Mouse (Mus musculus): ENCODE results near the gene Dyrk3. TPM values are rescaled to one million over a fixed set of nuclear protein-coding genes. Genes with fewer than 3 reads are reported as not detected.
A peak's percentile ranks its signal among the peaks of the same experiment; 100 is the strongest.

The Dyrk3 gene
- polyA plus RNA-seq, 1 experiment from 2014 or later = 18.7 TPM

DNA sequence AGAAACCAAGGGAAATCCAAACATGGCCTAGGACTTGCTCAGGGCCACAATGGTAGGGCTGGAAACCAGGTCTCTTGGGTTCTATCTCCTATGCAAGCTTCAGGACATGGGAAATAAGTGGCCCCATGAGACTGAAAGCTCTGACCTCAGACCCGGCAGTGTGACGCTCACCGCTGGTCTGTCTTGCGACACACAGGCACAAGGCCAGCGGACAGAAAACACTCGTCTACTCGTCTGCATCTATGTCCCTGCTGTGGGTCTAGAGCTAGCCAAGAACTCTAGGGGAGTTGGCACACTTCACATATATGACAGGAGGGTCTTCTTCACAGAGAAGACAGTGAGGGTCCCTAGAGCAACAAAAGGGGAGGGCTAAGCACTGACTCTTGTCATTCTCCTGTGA, 51.2 kb downstream of the Dyrk3 start:
- no peaks in the 10 kb centered on the region for H3K27me3 ChIP-seq (ENCODE audit: control insufficient read depth, insufficient read depth, low read length)
- H3K36me3 ChIP-seq (ENCODE audit: control insufficient read depth, insufficient read depth, low read length) = no peaks in the 10 kb centered on the region
- no peak overlapping the region for H3K4me3 ChIP-seq (replicated peaks; ENCODE audit: low read depth, low read length)
- DNase-seq (no peak), ATAC-seq (ENCODE audit: low FRiP score, low TSS enrichment) (no peak)
- H3K9ac ChIP-seq (replicated peaks; ENCODE audit: low read length) = no peak overlapping the region
- H3K9me3 ChIP-seq (ENCODE audit: control insufficient read depth, low read length) = no peaks in the 10 kb centered on the region
- H3K4me1 ChIP-seq (ENCODE audit: control insufficient read depth, insufficient read depth, low read length) = peaks cover 79% of the 10 kb centered on the region
- H3K27ac ChIP-seq (replicated peaks; ENCODE audit: low read depth, low read length) = peak overlapping the region; percentile 50
- no peak overlapping the region for H3K4me2 ChIP-seq (ENCODE audit: low read length)
- 30% methylated on average over 7 of the region's 7 CpGs for WGBS

DNA sequence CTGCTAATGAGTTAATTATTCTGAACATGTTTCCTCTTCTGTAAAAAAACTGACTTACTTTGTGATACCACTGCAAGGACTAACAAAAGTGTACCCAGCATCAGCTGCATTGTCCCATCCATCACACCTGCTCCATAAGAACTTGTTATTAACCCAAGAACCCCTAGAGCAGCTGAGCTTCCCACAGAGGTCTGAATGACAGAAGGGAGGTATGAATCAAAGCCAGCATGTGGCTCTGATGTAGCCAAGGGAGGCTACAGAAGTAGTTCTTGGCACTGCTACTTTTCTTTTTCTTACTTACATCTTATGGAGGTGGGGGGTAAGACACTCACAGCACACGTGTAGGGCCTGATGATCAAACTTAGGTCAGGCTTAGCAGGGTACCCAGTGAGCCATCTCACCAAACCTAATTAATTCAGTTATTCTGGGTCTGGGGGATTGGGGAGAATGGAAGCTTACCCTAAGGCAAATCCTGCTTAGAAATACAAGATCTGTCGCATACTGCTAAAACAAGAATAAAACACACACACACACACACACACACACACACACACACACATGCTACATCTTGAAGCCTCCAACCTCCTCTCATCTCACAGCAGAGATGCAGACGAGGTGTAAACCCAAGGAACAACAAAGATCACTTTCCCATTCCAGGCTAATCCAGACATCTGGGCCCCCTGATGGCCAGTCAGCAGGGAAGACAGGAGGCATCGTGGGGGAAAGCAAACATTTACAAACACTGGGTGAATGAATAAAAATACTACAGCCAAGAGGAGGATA, 52.0 kb downstream of the Dyrk3 start:
- DNase-seq (peak; percentile 48), ATAC-seq (ENCODE audit: low FRiP score, low TSS enrichment) (no peak)
- H3K36me3 ChIP-seq (ENCODE audit: control insufficient read depth, insufficient read depth, low read length) = no peaks in the 10 kb centered on the region
- H3K4me2 ChIP-seq (ENCODE audit: low read length) = no peak overlapping the region
- H3K9me3 ChIP-seq (ENCODE audit: control insufficient read depth, low read length) = no peaks in the 10 kb centered on the region
- peak overlapping the region; percentile 50 for H3K27ac ChIP-seq (replicated peaks; ENCODE audit: low read depth, low read length)
- H3K9ac ChIP-seq (replicated peaks; ENCODE audit: low read length) = no peak overlapping the region
- 3% methylated on average over 4 of the region's 4 CpGs for WGBS
- no peak overlapping the region for H3K4me3 ChIP-seq (replicated peaks; ENCODE audit: low read depth, low read length)
- H3K4me1 ChIP-seq (ENCODE audit: control insufficient read depth, insufficient read depth, low read length) = peaks cover 83% of the 10 kb centered on the region
- no peaks in the 10 kb centered on the region for H3K27me3 ChIP-seq (ENCODE audit: control insufficient read depth, insufficient read depth, low read length)

DNA sequence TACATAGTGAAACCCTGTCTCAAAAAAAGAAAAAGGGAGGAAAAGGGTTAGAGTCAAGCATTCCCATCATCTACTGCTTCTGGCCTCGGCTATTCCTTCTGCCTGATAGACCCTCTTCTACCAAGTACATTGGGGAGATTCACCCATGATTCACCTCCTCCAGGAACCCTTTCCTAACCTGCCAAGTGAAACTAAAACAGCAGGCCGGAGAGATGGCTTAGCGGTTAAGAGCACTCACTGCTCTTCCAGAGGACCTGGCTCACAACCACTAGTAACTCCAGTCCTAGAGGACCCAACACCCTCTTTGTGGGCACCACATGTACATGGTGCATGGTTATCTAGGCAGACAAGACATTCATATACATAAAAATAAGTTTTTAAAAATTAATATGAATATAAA, 52.9 kb downstream of the Dyrk3 start:
- ATAC-seq (ENCODE audit: low FRiP score, low TSS enrichment) = no peak
- Histone ChIP-seq H3K27me3 (ENCODE audit: control insufficient read depth, insufficient read depth, low read length) (no peaks in the 10 kb centered on the region), H3K27ac (replicated peaks; ENCODE audit: low read depth, low read length) (no peak overlapping the region), H3K36me3 (ENCODE audit: control insufficient read depth, insufficient read depth, low read length) (no peaks in the 10 kb centered on the region), H3K9me3 (ENCODE audit: control insufficient read depth, low read length) (no peaks in the 10 kb centered on the region), H3K4me1 (ENCODE audit: control insufficient read depth, insufficient read depth, low read length) (peaks cover 76% of the 10 kb centered on the region), H3K4me2 (ENCODE audit: low read length) (no peak overlapping the region), H3K4me3 (replicated peaks; ENCODE audit: low read depth, low read length) (no peak overlapping the region), H3K9ac (replicated peaks; ENCODE audit: low read length) (no peak overlapping the region)
- WGBS = 78% methylated on average over 3 of the region's 3 CpGs
- DNase-seq = no peak

DNA sequence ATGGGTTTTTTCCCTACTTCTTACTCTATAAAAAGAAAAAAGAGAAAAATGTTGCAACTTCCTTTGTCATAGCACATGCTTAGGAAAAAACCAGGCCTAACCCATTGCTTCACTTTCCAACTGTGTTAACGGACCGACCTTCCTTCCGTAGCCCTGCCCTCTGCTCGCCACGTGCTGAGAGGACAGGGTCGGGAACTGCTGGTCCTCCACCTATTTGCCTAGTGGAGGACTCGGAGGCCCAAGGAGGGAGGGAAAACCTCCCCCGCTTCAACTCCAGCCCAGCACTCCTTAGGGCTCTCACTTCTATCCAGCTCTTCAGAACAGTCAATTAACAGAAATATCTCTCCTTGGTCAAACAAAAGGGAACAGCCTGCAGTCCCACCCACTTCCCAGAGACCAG, 53.9 kb downstream of the Dyrk3 start:
- ATAC-seq (ENCODE audit: low FRiP score, low TSS enrichment) = no peak

DNA sequence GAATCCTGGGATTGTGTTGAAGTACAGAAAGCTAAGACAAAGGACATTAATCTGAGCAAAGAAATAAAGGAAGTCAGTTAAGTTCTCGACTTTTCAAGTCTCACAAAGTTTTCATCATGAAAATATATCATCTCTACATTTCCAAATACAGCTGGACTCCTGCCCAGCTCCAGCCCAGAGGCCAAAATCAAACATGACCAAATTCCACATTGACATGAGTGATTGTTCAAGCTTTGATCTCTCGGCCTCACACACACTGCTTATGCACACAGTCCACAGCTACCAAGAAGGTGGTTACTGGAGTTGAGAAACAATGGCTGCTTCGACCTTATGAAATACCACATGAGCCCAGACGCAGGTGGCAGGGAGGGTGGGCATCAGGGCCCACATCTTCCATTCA, 54.5 kb downstream of the Dyrk3 start:
- no peaks in the 10 kb centered on the region for H3K27me3 ChIP-seq (ENCODE audit: control insufficient read depth, insufficient read depth, low read length)
- 63% methylated on average over 4 of the region's 4 CpGs for WGBS

More for the DNA sequence above, 53.9 kb downstream of the Dyrk3 start:
- H3K4me1 ChIP-seq (ENCODE audit: control insufficient read depth, insufficient read depth, low read length) = peaks cover 76% of the 10 kb centered on the region
- H3K27me3 ChIP-seq (ENCODE audit: control insufficient read depth, insufficient read depth, low read length) = no peaks in the 10 kb centered on the region
- no peaks in the 10 kb centered on the region for H3K36me3 ChIP-seq (ENCODE audit: control insufficient read depth, insufficient read depth, low read length)
- H3K4me2 ChIP-seq (ENCODE audit: low read length) = no peak overlapping the region
- H3K4me3 ChIP-seq (replicated peaks; ENCODE audit: low read depth, low read length) = no peak overlapping the region
- no peak overlapping the region for H3K27ac ChIP-seq (replicated peaks; ENCODE audit: low read depth, low read length)
- H3K9ac ChIP-seq (replicated peaks; ENCODE audit: low read length) = no peak overlapping the region
- no peaks in the 10 kb centered on the region for H3K9me3 ChIP-seq (ENCODE audit: control insufficient read depth, low read length)
- no peak for DNase-seq
- WGBS = 31% methylated on average over 8 of the region's 8 CpGs

DNA sequence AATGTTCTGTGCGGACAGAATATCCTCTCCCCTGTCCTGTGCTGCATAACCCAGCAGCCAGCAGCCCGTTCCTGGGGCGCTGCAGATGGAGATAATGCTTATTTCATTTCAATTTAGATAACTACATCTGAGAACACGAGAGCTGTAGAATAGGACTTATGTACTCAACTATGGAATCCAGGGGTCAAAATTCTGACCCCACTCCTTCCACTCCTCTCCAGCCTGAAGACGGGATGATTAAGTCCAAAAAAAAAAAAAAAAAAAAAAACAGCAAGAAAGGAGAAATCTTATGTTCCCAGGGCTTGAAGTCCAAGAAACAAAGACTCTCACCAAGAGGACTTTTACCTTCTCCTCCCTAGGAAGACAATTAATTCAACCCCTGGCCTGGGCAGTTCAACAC, 55.0 kb downstream of the Dyrk3 start:
- WGBS = 76% methylated on average over 5 of the region's 5 CpGs
- Histone ChIP-seq H3K27ac (replicated peaks; ENCODE audit: low read depth, low read length) (no peak overlapping the region), H3K4me1 (ENCODE audit: control insufficient read depth, insufficient read depth, low read length) (peaks cover 75% of the 10 kb centered on the region), H3K36me3 (ENCODE audit: control insufficient read depth, insufficient read depth, low read length) (no peaks in the 10 kb centered on the region), H3K9me3 (ENCODE audit: control insufficient read depth, low read length) (no peaks in the 10 kb centered on the region), H3K9ac (replicated peaks; ENCODE audit: low read length) (no peak overlapping the region), H3K4me3 (replicated peaks; ENCODE audit: low read depth, low read length) (no peak overlapping the region), H3K4me2 (ENCODE audit: low read length) (no peak overlapping the region), H3K27me3 (ENCODE audit: control insufficient read depth, insufficient read depth, low read length) (no peaks in the 10 kb centered on the region)
- no peak for DNase-seq
- no peak for ATAC-seq (ENCODE audit: low FRiP score, low TSS enrichment)

More for the DNA sequence above, 54.5 kb downstream of the Dyrk3 start:
- Histone ChIP-seq H3K27ac (replicated peaks; ENCODE audit: low read depth, low read length) (no peak overlapping the region), H3K4me1 (ENCODE audit: control insufficient read depth, insufficient read depth, low read length) (peaks cover 76% of the 10 kb centered on the region), H3K9me3 (ENCODE audit: control insufficient read depth, low read length) (no peaks in the 10 kb centered on the region), H3K9ac (replicated peaks; ENCODE audit: low read length) (no peak overlapping the region), H3K36me3 (ENCODE audit: control insufficient read depth, insufficient read depth, low read length) (no peaks in the 10 kb centered on the region), H3K4me2 (ENCODE audit: low read length) (no peak overlapping the region), H3K4me3 (replicated peaks; ENCODE audit: low read depth, low read length) (no peak overlapping the region)
- ATAC-seq (ENCODE audit: low FRiP score, low TSS enrichment) = no peak
- DNase-seq = no peak

DNA sequence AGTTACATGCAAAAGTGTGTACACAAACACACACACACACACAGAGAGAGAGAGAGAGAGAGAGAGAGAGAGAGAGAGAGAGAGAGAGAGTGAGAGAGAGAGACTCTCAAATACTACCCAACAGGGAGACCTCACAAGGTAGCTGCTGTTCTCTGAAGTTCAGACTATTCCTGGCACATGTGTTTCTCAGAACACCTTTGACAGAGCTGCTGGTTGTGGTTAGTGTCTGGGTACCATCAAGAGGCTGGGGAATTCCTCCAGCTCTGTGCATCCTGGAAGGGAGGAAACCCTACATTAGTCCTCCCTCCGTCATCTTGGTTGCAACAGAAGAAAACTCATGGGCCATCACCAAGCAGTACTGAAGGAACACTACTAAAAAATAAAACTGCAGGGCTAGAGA, 57.5 kb downstream of the Dyrk3 start:
- H3K4me1 ChIP-seq (ENCODE audit: control insufficient read depth, insufficient read depth, low read length) = peaks cover 62% of the 10 kb centered on the region

DNA sequence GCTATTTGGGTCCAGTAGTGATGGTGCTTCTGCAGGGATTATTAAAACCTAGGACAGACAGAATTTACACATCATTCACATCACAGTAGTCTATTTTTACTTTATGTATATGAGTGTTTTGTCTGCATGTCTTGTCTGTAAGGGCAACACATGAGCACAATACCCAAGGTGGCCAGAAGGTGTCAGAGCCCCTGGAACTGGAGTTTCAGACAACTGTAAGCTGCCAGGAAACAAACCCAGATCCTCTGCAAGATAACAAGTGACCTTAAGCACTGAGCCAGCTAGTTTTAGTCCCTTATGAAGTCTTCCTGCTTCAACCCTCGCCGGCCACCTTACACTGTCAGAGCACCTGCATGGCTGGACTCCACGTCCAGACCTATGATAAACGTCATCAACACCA, 58.4 kb downstream of the Dyrk3 start:
- Histone ChIP-seq H3K9me3 (ENCODE audit: control insufficient read depth, low read length) (no peaks in the 10 kb centered on the region), H3K27me3 (ENCODE audit: control insufficient read depth, insufficient read depth, low read length) (no peaks in the 10 kb centered on the region), H3K36me3 (ENCODE audit: control insufficient read depth, insufficient read depth, low read length) (no peaks in the 10 kb centered on the region), H3K27ac (replicated peaks; ENCODE audit: low read depth, low read length) (peak overlapping the region; percentile 85), H3K9ac (replicated peaks; ENCODE audit: low read length) (no peak overlapping the region), H3K4me2 (ENCODE audit: low read length) (no peak overlapping the region), H3K4me3 (replicated peaks; ENCODE audit: low read depth, low read length) (no peak overlapping the region), H3K4me1 (ENCODE audit: control insufficient read depth, insufficient read depth, low read length) (peaks cover 63% of the 10 kb centered on the region)
- ATAC-seq (ENCODE audit: low FRiP score, low TSS enrichment) = no peak
- 73% methylated on average over 4 of the region's 4 CpGs for WGBS
- DNase-seq = peak; percentile 43

More for the DNA sequence above, 57.5 kb downstream of the Dyrk3 start:
- no peak overlapping the region for H3K4me2 ChIP-seq (ENCODE audit: low read length)
- ATAC-seq (ENCODE audit: low FRiP score, low TSS enrichment) (no peak), DNase-seq (no peak)
- peak overlapping the region; percentile 85; the same call in 1 of the 2 replicates for H3K27ac ChIP-seq (replicated peaks; ENCODE audit: low read depth, low read length)
- H3K9ac ChIP-seq (replicated peaks; ENCODE audit: low read length) = no peak overlapping the region
- H3K36me3 ChIP-seq (ENCODE audit: control insufficient read depth, insufficient read depth, low read length) = no peaks in the 10 kb centered on the region
- no peaks in the 10 kb centered on the region for H3K9me3 ChIP-seq (ENCODE audit: control insufficient read depth, low read length)
- H3K27me3 ChIP-seq (ENCODE audit: control insufficient read depth, insufficient read depth, low read length) = no peaks in the 10 kb centered on the region
- 91% methylated on average over 1 of the region's 1 CpGs for WGBS
- H3K4me3 ChIP-seq (replicated peaks; ENCODE audit: low read depth, low read length) = no peak overlapping the region

DNA sequence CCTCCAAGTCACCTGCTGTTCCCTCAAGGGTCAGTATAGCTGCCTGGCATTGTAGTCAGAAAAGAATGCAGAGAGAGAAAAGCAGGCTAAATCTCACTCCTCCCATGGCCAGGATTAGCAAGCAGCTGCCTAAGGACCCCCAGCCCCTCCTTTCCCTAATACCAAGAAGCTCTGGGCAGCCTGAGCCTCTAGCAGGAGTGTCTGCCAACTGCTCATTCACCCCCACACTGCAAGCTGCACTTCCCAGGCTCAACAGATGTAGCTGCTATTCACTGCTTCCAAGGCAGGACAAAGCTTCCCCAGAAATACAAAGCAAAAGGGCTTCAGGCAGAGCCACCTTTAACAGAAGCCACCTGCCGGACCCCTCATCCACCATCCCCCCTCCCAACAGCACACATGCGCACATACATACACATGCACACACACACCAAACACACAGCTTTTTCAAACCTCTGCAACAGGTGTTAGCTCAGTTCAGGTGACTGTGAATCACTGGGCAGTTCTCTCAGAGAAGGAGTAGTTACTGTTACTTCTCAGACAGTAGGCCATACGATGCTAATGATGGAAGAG, 59.3 kb downstream of the Dyrk3 start:
- 6% methylated on average over 3 of the region's 3 CpGs for WGBS
- Histone ChIP-seq H3K4me3 (replicated peaks; ENCODE audit: low read depth, low read length) (no peak overlapping the region), H3K9ac (replicated peaks; ENCODE audit: low read length) (no peak overlapping the region), H3K4me2 (ENCODE audit: low read length) (peak overlapping the region; percentile 17; the same call in 1 of the 2 replicates), H3K27me3 (ENCODE audit: control insufficient read depth, insufficient read depth, low read length) (no peaks in the 10 kb centered on the region), H3K27ac (replicated peaks; ENCODE audit: low read depth, low read length) (peak overlapping the region; percentile 85), H3K36me3 (ENCODE audit: control insufficient read depth, insufficient read depth, low read length) (no peaks in the 10 kb centered on the region), H3K9me3 (ENCODE audit: control insufficient read depth, low read length) (no peaks in the 10 kb centered on the region), H3K4me1 (ENCODE audit: control insufficient read depth, insufficient read depth, low read length) (peaks cover 63% of the 10 kb centered on the region)
- peak; percentile 83 for DNase-seq
- peak; percentile 87 for ATAC-seq (ENCODE audit: low FRiP score, low TSS enrichment)

Measured in midbrain, embryonic 14.5 days (tissue).